Mouse (Mus musculus) ES-Bruce4 (cell line): ENCODE results near the gene Pld1.

Experiments used
- CTCF ChIP-seq: IDR thresholded peaks from one replicate; pipeline ENCODE4 v1.8.1; 2011; ENCODE audit warnings: low read depth, low read length
- EP300 ChIP-seq: IDR thresholded peaks from 2 replicates; pipeline ENCODE4 v1.6.1; 2011; ENCODE audit warnings: low read depth, low read length; ENCODE audit not compliant: insufficient read depth
- POLR2A ChIP-seq: IDR thresholded peaks from one replicate; pipeline ENCODE4 v1.8.1; 2011; ENCODE audit warnings: low read length; ENCODE audit not compliant: insufficient read depth

GRCm38 (mm10) chr3:27985344-27985743, 46.8 kb downstream of the Pld1 start:
- TF ChIP-seq POLR2A = no peak
- no peak for TF ChIP-seq CTCF
- no peak for TF ChIP-seq EP300
